Mouse (Mus musculus) lung, embryonic 15.5 days (tissue): Measurements from ENCODE around the gene Vgf. TPM values are rescaled to one million over a fixed set of nuclear protein-coding genes. Genes with fewer than 3 reads are reported as not detected.

Source experiments
- ATAC-seq: fragments of 200-750 bp; cut with Nextera tagmentation; 2 replicates; pipeline ENCODE4 v1.8.0; 2017; ENCODE audit warnings: moderate number of reproducible peaks, borderline replicate concordance; ENCODE audit not compliant: low FRiP score, low TSS enrichment; ENCODE audit errors: extremely low read depth
- H3K27ac ChIP-seq: fragments of 300-500 bp; sonication (generic); 2 replicates; pipeline ENCODE4 v1.5.1; 2015; ENCODE audit warnings: moderate library complexity, mild to moderate bottlenecking, inconsistent platforms
- H3K27me3 ChIP-seq: fragments of 300-500 bp; sonication (generic); 2 replicates; pipeline ENCODE4 v1.6.1; 2015; ENCODE audit warnings: inconsistent platforms
- H3K36me3 ChIP-seq: fragments of 300-500 bp; sonication (generic); 2 replicates; pipeline ENCODE4 v1.6.1; 2015; ENCODE audit warnings: inconsistent platforms
- H3K4me1 ChIP-seq: fragments of 300-500 bp; sonication (generic); 2 replicates; pipeline ENCODE4 v1.6.1; 2015; ENCODE audit warnings: inconsistent platforms
- H3K4me2 ChIP-seq: fragments of 300-500 bp; sonication (generic); 2 replicates; pipeline ENCODE4 v1.6.1; 2015; ENCODE audit warnings: inconsistent platforms, mild to moderate bottlenecking, moderate library complexity
- H3K4me3 ChIP-seq: fragments of 300-500 bp; sonication (generic); 2 replicates; pipeline ENCODE4 v1.5.1; 2015; ENCODE audit warnings: mild to moderate bottlenecking, inconsistent platforms
- H3K9ac ChIP-seq: fragments of 300-500 bp; sonication (generic); 2 replicates; pipeline ENCODE4 v1.6.1; 2015; ENCODE audit warnings: inconsistent platforms
- H3K9me3 ChIP-seq: fragments of 300-500 bp; sonication (generic); 2 replicates; pipeline ENCODE4 v1.6.1; 2016; ENCODE audit warnings: inconsistent platforms
- WGBS: fragments of 180-500 bp; shearing (Covaris S2); methylation state at CpG from one replicate; pipeline ENCODE4 v1.1.7; 2015; 5-methylcytosine and 5-hydroxymethylcytosine counted together
- polyA plus RNA-seq: library from polyadenylated mRNA; unstranded; fragments of >200 nt; fragmentation: Nextera tagmentation; extraction: Ambion mirVana; gene quantifications from 2 replicates; pipeline ENCODE4 v1.2.1, GENCODE M21; 2015

Gene Vgf
- polyA plus RNA-seq, 1 experiment from 2014 or later: 0.11 TPM

DNA sequence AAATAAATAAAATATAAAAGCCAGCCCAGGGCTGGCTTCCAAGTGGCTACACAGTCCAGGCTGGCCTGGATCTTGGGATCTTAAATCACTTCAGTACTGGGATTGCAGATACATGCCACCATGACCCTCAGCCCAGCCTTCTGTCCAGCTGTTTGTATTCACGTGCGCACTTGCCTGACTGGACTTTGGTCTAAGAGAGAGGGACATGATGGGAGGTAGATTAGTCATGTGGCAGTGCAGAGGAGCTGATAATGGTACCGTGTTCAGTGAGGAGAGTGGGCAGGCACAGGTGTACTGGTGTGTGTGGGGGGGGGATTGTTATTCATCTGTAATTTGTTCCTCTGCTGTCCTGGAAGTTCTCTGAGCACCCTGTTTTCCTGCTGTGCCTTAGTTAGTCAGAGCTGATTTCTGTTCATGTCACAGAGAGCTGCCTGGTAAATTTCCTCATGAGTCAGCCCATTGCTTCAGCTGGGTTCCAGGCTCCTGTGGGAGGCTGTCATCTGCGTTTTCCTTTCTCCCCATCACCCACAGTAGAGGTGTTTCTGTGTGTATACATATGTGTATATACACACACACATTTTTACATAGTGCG, 25.8 kb downstream of the Vgf start:
- ATAC-seq: no peak
- H3K27me3 ChIP-seq: no peaks in the 10 kb centered on the region
- no peak overlapping the region for H3K27ac ChIP-seq
- H3K9me3 ChIP-seq: no peaks in the 10 kb centered on the region
- H3K36me3 ChIP-seq: no peaks in the 10 kb centered on the region
- H3K4me3 ChIP-seq: no peak overlapping the region
- 80% methylated on average over 5 of the region's 5 CpGs for WGBS
- no peaks in the 10 kb centered on the region for H3K4me1 ChIP-seq
- no peak overlapping the region for H3K4me2 ChIP-seq
- H3K9ac ChIP-seq: no peak overlapping the region

DNA sequence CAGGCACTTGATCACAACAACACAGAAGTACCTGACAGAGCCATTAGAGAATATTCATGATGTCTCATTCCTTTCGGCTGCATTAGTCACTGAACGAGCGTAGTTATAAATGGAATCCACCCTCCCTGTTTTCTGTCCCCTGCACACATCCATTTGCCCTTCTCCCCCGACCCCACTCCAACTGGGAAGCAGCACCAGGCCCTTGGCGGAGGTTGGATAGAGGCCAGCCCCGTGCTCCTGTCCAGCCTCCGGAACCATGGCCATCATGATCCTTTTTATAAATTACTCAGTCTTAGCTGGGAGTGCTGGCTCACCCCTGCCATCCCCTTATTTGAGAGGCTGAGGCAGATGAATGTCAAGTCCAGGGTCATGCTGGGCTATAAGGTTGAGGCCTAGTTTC, 28.1 kb downstream of the Vgf start:
- Histone ChIP-seq H3K4me2 (no peak overlapping the region), H3K9ac (no peak overlapping the region), H3K4me1 (no peaks in the 10 kb centered on the region), H3K4me3 (no peak overlapping the region), H3K36me3 (no peaks in the 10 kb centered on the region), H3K27ac (no peak overlapping the region), H3K9me3 (no peaks in the 10 kb centered on the region), H3K27me3 (no peaks in the 10 kb centered on the region)
- WGBS: 74% methylated on average over 7 of the region's 7 CpGs
- no peak for ATAC-seq

DNA sequence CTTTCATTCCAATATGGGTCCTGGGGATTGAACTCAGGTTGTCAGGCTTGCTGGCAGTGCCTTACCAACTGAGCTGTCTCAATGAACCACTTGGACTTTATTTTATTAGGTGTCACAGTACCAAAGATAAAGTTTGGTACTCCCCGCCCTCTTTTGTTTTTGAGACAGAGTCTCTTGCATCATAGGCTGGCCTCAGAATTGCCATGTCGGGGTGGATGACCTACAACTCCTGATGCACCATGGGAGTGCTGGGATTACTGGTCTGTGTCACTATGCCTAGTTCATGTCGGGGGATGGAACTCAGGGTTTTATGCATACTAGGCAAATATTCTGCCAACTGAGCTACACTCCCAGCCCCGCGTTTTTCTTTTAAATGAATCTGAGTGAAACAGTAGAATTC, 28.7 kb downstream of the Vgf start:
- H3K27ac ChIP-seq: no peak overlapping the region
- WGBS: 74% methylated on average over 5 of the region's 5 CpGs
- no peak for ATAC-seq

DNA sequence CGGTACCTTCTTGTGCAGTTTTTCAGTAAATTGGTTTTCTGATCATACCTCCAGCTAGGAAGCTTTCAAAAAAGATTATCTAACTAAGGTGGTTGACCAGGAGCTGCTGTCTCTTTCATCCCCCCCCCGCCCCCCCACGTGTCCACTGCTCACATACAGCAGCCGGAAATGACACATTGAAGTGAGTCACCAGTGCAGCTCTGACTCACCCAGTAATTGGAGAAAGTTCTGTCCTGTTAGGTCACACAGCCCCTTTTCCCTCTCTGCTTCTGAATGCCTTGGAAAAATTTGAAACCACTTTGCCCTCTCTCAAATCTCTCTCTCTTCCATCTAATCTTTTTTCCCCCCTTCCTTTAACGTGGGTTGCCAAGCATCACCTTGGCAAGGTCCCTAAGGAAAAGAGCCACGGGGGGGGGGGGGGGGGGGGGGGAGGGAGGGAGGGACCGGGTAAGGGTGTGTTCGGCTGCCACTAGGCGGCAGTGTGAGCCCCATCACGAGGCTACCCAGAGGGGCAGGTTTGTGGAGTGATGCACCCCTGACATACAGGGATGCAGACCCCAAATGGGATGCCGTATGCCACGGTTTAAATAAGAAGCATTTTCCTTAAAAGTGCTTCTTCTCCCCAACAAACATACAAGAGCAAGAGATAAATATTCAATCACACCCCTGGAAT, 35.8 kb downstream of the Vgf start:
- no peak overlapping the region for H3K4me2 ChIP-seq
- no peaks in the 10 kb centered on the region for H3K27me3 ChIP-seq
- H3K4me3 ChIP-seq: no peak overlapping the region
- ATAC-seq: no peak; the same call in 1 of the 2 replicates
- no peak overlapping the region for H3K9ac ChIP-seq
- H3K36me3 ChIP-seq: no peaks in the 10 kb centered on the region
- WGBS: 20% methylated on average over 11 of the region's 12 CpGs
- no peaks in the 10 kb centered on the region for H3K4me1 ChIP-seq
- no peaks in the 10 kb centered on the region for H3K9me3 ChIP-seq
- no peak overlapping the region for H3K27ac ChIP-seq

More for the DNA sequence above, 28.7 kb downstream of the Vgf start:
- H3K9ac ChIP-seq: no peak overlapping the region
- H3K27me3 ChIP-seq: no peaks in the 10 kb centered on the region
- no peaks in the 10 kb centered on the region for H3K4me1 ChIP-seq
- H3K9me3 ChIP-seq: no peaks in the 10 kb centered on the region
- no peak overlapping the region for H3K4me3 ChIP-seq
- no peaks in the 10 kb centered on the region for H3K36me3 ChIP-seq
- no peak overlapping the region for H3K4me2 ChIP-seq

DNA sequence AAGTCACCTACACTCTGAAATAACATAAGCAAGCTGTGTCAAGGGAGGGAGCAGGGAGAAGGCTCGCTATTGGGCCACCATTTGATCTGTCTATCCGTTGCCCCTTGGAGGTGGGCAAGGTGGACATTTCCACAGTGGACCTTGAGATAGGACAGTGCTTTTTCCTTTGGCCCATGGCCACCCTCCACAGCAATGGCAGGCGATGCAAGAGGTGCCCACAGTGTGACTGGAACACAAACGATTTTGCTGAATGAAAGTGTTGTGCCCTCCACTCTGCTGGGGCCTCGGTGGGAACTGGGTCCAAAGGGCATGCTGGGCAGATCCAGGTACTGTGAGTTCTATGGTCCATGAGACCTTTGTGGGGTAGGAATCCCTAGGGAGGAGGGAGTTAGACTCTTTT, 36.4 kb downstream of the Vgf start:
- Histone ChIP-seq H3K4me3 (no peak overlapping the region), H3K9ac (no peak overlapping the region), H3K4me1 (no peaks in the 10 kb centered on the region), H3K9me3 (no peaks in the 10 kb centered on the region), H3K36me3 (no peaks in the 10 kb centered on the region), H3K27me3 (no peaks in the 10 kb centered on the region), H3K27ac (no peak overlapping the region), H3K4me2 (no peak overlapping the region)
- 73% methylated on average over 5 of the region's 5 CpGs for WGBS
- ATAC-seq: no peak

DNA sequence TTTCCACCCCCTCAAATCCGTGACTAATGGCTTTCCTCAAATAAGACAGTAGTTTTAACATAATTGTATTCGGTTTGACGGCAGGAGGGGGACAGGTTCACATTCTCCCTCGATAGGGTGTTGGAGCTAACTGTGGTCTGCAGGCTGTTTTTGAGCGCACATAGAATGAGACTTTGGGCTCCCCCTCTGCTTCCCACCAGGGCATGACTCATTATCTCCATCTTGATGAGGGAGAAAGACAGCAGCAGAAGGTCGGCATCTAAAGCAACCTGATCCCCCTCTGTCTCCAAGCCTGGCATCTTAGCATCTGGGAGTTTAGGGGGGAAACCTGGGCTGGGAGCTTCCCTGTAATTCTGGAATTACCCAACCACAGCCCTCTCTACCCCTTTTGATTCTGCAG, 39.3 kb downstream of the Vgf start:
- 73% methylated on average over 6 of the region's 6 CpGs for WGBS

DNA sequence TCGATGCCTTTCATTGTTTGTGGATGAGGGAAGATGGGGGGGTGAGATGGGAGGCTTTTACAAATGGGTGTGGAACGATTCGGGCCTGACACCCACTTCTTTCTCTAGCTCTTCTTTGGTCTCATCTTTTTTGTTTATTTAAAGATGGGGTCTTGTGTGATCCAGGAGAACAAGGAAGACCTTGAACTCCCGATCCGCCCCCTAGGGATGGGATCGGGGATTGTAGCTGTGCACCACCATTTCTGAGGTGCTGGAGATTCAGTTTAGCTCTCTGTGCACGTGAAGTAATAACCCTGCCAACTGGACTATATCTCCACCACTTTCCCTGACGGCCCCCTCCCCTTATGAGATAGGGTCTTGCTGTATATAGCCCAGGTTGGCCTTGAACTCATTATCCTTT, 39.7 kb downstream of the Vgf start:
- no peak for ATAC-seq
- Histone ChIP-seq H3K4me1 (no peaks in the 10 kb centered on the region), H3K27ac (no peak overlapping the region), H3K4me3 (no peak overlapping the region), H3K27me3 (no peaks in the 10 kb centered on the region), H3K36me3 (no peaks in the 10 kb centered on the region), H3K9me3 (no peaks in the 10 kb centered on the region), H3K9ac (no peak overlapping the region), H3K4me2 (no peak overlapping the region)
- 68% methylated on average over 8 of the region's 8 CpGs for WGBS

More for the DNA sequence above, 39.3 kb downstream of the Vgf start:
- Histone ChIP-seq H3K9me3 (no peaks in the 10 kb centered on the region), H3K4me3 (no peak overlapping the region), H3K27ac (no peak overlapping the region), H3K36me3 (no peaks in the 10 kb centered on the region), H3K9ac (no peak overlapping the region), H3K4me2 (no peak overlapping the region), H3K4me1 (no peaks in the 10 kb centered on the region), H3K27me3 (no peaks in the 10 kb centered on the region)
- no peak for ATAC-seq

DNA sequence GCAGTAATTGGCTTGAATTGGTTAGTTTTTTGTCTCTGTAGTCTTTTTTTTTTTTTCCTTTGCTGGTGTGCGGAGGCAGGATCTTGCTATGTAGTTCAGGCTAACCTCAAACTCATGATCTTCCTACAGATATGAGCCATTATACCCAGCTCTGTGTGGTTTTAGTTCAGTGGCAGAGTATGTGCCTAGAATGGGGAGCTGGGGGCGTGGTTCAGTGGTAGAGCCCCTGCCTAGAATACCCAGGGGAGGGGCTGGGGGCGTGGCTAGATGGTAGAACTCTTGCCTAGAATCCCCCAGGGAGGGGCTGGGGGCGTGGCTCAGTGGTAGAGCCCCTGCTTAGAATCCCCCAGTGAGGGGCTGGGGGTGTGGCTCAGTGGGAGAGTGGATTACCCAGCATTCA, 42.5 kb downstream of the Vgf start:
- Histone ChIP-seq H3K9me3 (no peaks in the 10 kb centered on the region), H3K36me3 (no peaks in the 10 kb centered on the region), H3K4me1 (peaks cover 23% of the 10 kb centered on the region), H3K9ac (no peak overlapping the region), H3K27me3 (no peaks in the 10 kb centered on the region), H3K4me2 (no peak overlapping the region), H3K27ac (no peak overlapping the region), H3K4me3 (no peak overlapping the region)
- no peak for ATAC-seq
- 76% methylated on average over 4 of the region's 4 CpGs for WGBS

DNA sequence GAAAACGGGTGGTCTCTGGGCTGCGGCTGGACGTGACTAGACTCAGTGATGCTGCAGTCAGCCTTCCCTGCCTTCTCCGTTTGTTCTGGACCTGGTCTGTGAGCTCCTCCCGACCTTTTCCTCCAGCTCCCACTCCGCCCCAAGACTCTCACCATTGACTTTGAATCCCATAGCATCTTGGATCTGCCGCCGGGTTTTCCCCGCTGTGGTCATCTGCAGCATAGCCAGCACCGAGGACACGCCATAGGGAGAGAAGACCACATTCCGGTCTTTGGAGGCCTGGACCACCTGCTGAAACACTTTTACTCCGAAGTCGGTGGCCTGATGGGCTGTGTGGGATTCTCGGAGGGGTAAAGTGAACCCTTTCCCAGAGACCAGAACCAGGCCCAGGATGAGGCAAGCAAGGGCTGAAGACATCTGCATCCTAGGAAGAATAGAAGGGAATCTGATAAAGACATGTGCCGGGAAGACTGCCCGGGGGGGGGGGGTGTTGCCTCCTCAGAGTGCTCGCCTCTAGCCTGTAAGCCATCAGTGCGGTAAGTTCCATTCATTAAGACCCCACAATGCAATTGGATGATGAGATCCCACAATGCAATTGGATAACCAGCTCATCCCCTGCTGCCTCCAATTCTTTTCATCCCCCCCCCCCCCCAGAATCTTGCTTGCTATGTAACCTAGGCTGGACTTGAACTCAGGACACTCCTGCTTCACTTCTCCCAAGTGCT, 44.9 kb downstream of the Vgf start:
- no peak for ATAC-seq
- Histone ChIP-seq H3K27ac (no peak overlapping the region), H3K9me3 (no peaks in the 10 kb centered on the region), H3K36me3 (no peaks in the 10 kb centered on the region), H3K9ac (no peak overlapping the region), H3K4me2 (peak overlapping the region; percentile 52; the same call in 1 of the 2 replicates), H3K27me3 (no peaks in the 10 kb centered on the region), H3K4me3 (no peak overlapping the region), H3K4me1 (peaks cover 45% of the 10 kb centered on the region)
- WGBS: 85% methylated on average over 19 of the region's 19 CpGs

DNA sequence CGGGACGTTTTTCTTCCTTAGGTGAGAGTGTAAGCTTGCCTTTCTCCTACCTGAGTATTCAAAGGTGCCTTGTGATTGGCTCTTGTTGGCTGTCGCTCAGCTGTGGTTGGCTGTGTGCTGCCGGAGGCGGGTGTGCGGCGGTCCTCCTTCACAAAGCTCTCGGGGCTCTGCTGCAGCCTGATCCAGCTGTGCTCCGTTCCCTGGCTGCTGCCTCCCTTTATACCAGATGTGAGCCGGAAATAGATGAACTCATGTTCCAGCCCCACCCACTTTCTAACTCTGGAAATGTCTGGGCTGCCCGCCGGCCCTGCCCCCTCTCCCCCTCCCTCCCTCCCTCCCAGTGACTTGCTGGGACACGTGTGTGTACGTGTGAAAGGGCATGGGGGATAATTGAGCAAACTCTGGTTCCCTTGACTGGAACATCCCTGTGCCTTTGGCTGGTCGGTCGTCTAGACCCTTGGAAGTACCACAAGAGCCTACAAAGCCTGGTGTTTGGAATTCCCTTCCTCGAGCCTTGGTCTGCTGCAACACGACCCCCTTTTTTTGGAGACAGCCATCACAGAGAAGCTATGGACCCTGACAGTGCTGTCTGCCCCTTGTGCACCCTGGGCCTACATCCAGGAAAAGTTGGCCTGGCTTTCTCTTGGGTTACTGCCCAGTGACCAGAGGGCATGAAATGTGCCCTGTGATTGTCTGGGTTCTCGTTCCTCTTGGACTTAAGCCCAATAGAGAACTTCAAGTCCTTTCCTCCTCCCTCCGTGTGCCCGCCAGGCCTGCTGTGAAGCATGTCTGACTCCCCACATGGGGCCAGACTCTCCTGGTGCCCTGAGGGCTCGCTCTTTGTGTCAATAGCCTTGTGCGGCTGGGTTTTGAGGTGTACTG, 46.1 kb downstream of the Vgf start, which contains the start of gene Serpine1:
Gene Serpine1 (minus strand): TSS at position 190 of the 882 bp plus-strand sequence.
- Histone ChIP-seq H3K4me2 (peak within 1 kb of the TSS; percentile 52), H3K27me3 (no peaks in the 10 kb centered on the region), H3K36me3 (no peaks in the 10 kb centered on the region), H3K27ac (peak within 1 kb of the TSS; percentile 94), H3K4me3 (peak within 1 kb of the TSS; percentile 28), H3K4me1 (peaks cover 58% of the 10 kb centered on the region), H3K9me3 (no peaks in the 10 kb centered on the region), H3K9ac (peak within 1 kb of the TSS; percentile 39; the same call in 1 of the 2 replicates)
- ATAC-seq: peak; percentile 93
- 11% methylated on average over 23 of the region's 23 CpGs for WGBS

DNA sequence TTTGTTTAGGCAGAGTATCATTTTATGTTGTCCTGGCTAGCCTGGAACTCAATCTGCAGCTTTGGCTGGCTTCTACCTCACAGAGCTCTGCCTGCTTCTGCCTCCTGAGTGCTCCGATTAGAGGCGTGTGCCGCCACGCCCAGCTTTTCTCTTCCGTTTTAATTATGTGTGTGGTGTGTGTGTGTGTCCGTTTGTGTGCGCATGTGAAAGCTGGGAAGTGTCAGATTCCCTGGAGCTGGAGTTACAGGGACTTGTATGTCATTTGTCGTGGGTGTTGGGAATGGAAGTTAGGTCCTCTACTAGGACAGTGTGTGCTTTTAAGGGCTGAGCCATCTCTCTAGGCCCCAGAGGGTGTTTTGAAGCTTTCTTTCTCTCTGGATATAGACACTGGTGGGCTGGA, 46.9 kb downstream of the Vgf start:
- 96% methylated on average over 8 of the region's 8 CpGs for WGBS
- H3K27me3 ChIP-seq: no peaks in the 10 kb centered on the region
- peaks cover 66% of the 10 kb centered on the region for H3K4me1 ChIP-seq
- peak overlapping the region; percentile 94 for H3K27ac ChIP-seq
- no peak overlapping the region for H3K9ac ChIP-seq
- no peaks in the 10 kb centered on the region for H3K36me3 ChIP-seq
- H3K9me3 ChIP-seq: no peaks in the 10 kb centered on the region
- H3K4me2 ChIP-seq: no peak overlapping the region
- H3K4me3 ChIP-seq: no peak overlapping the region
- ATAC-seq: no peak
